Mouse (Mus musculus) olfactory bulb, adult 2 months (tissue): ENCODE data around the gene 2310030G06Rik.

ENCODE experiments used
- CTCF ChIP-seq: fragments of 200-500 bp; IDR thresholded peaks from 2 replicates; pipeline ENCODE4 v1.5.1; 2012; ENCODE audit warnings: low read depth, mild to moderate bottlenecking, low read length, moderate library complexity; ENCODE audit not compliant: insufficient read depth
- POLR2A ChIP-seq: fragments of 200-500 bp; IDR thresholded peaks from 2 replicates; pipeline ENCODE4 v1.6.1; 2012; ENCODE audit warnings: mild to moderate bottlenecking, low read depth, low read length, moderate library complexity; ENCODE audit not compliant: insufficient read depth

- TF ChIP-seq CTCF (no peak), POLR2A (no peak)
These were observed 15.3 kb upstream of the 2310030G06Rik start for GRCm38 (mm10) chr9:50761520-50762243.
